Mouse (Mus musculus) c-Kit-positive CD71-negative TER-119-negative erythroid progenitor cells, embryonic 14.5 days (primary cell): ENCODE data around the gene Psmd11.
A peak's percentile ranks its signal among the peaks of the same experiment; 100 is the strongest.
"Not testable (repeated sequence)": the region's sequence is repeated elsewhere in the genome, so short reads cannot be mapped to it uniquely, and the experiment has no call there.

ENCODE experiments used
- DNase-seq: peaks from one replicate; pipeline ENCODE4 v3.0.0-alpha.2; 2013; ENCODE audit warnings: low read depth

The Psmd11 gene

DNA sequence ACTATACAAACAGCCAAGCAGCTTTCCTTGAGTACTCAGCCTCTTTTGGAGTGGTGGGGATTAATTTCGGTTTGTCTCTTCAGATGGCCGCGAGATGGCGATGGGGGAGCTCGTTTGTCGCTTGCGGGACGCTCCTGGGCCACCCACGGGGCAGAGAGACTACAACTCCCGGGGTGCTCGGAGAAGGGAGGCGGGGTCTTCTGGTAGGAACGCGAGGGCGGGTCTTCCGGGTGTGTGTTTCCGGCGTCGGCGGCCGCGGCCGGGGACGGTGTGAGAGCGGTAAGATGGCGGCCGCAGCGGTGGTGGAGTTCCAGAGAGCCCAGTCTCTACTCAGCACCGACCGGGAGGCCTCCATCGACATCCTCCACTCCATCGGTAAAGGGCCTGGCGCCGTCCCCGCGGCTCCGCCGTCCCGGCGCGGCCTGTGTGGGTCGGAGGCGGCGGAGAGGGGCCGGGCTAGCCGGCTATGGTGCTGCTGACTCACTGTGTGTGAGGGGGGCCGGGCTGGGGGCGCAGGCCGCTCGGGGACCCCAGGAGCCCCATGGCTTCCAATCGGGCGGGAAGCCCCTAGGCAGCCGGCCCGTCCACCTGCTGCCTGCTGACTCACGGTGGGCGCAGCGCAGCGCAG lies at the start of gene Psmd11:
TSS of gene Psmd11 (plus strand) at position 235 of the 628 bp plus-strand sequence.
- DNase-seq: peak; percentile 92

DNA sequence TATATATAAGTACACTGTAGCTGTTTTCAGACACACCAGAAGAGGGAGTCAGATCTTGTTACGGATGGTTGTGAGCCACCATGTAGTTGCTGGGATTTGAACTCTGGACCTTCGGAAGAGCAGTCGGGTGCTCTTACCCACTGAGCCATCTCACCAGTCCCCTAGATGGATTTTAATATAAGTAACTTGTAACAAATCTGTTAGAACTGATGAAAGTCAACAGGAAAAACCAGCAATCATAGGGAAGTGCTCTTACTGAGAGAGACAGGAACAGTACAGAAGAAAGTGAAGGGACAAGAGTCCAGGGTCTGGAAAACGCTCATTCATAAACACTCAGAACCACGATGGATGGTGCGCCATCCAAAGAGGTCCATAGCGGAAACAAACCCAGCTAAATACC lies 49.2 kb upstream of the Psmd11 start:
- not testable (repeated sequence) for DNase-seq

DNA sequence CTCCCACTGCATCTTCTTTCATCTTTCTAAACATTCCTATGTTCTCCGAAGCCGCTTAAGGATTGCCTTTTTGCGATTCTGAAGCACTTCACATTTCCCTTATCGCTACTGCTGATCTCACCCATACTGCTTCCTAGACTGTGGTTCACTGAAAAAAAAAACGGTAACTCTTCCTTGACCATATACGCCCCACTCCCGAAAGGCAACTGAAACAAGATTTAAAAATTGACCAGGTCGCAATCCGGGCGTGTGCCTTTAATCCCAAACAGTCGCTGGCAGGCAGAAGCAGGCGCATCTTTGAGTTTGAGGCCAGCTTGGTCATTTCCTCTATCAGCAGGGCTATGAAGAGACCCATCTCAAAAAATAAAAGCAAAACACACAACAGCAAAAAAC lies 45.8 kb upstream of the Psmd11 start:
- no peak for DNase-seq

DNA sequence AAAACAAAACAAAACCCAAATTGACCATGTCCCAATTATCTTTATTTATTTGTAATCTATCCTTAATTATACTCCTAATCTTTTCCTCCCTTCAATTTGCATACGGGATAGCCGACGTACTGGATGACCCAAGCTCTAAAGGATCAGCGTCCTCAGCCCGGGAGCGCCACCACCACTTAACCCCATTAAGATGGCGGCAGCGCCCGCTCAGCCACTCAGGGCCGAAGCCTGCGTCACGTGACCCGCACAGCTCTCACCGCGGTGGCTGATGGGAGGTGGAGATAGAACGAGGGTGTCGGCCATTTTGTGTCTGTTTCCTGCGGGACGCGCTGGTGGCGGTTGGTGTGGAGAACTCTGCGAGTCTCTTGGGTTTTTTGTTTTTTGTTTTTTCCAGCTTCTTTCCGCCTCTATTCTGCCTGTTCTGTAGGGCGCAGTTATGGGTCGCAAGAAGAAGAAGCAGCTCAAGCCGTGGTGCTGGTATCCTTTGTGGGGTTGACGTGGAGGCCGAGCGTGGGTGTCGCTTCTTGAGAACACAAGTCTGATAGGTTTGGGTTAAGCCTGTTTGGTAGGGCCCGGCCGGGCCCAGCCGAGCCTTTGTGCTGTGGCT lies 45.3 kb upstream of the Psmd11 start, which contains the start of gene Zfp207:
TSS of gene Zfp207 (plus strand) at position 261 of the 607 bp plus-strand sequence.
- peak; percentile 97 for DNase-seq

DNA sequence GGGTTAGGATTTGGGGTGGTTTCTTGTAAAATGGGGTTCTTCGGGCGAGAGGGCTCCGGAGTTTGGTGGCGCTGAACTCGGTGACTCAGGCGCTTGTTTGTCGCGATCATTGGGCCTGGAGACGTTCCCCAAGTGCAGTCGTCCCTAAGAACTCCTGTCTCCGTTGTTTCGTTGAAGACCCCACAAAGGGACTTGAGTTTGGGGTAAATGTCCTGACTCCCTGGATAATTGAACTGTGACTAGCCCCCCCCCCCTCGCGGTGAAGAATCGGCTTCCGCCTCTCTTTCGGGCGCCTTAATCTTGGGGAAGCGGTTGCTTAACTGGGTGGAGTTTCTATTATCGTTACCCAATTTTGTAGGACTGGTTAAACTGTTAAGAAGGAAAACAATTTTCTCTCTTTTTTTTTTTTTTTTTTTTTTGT lies 44.8 kb upstream of the Psmd11 start:
- DNase-seq: peak; percentile 62

DNA sequence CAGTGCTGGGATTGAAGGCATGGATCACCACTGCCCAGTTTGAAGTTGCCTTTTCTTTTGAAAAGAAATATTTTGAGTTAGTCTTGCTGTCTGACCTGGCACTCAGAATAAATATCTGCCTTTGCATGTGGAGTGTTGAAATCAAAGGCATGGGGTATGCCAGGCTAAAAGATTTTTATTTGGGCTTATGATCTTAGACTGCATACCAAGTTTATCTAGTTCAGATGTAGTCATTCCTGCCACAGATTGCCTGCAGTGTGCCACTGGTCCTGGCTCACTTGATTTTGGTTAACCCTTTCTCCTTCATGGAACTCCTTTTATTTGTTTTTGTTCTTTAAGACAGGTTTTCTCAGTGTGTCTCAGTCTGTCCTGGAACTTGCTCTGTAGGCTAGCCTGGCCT lies 44.0 kb upstream of the Psmd11 start:
- no peak for DNase-seq

DNA sequence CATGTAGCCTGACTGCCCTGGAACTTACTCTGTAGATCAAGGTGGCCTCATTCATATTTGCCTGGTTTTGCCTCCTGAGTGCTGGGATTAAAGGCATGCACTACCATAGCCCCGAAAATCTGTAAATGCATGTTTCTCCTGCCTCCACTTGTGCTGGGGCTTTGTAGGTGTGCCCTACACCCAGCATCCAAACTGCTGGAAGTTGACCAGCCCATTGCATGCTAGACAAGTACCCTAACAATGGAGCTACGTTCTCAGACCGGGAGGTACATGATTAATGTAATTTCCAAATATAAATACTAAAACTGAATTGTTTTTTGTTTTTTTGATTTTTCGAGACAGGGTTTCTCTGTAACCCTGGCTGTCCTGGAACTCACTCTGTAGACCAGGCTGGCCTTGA lies 43.4 kb upstream of the Psmd11 start:
- DNase-seq: no peak

DNA sequence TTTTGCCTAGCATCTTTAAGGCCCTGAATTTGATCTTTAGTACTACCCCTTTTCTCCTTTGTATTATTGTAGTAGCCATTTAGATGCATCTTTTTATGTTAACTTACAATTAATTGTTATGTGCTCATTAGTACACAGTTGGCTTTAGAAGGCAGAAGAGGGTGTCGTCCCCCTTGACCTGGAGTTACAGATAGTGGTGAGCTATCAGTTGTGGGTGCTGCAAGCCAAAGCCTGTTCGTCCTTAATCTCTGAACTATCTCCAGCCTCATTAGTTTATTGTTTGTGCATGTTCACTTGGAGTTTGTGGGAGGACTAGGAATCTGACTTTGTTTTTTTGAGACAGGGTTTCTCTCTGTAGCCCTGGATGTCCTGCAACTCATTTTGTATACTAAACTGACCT lies 41.6 kb upstream of the Psmd11 start:
- DNase-seq: no peak

DNA sequence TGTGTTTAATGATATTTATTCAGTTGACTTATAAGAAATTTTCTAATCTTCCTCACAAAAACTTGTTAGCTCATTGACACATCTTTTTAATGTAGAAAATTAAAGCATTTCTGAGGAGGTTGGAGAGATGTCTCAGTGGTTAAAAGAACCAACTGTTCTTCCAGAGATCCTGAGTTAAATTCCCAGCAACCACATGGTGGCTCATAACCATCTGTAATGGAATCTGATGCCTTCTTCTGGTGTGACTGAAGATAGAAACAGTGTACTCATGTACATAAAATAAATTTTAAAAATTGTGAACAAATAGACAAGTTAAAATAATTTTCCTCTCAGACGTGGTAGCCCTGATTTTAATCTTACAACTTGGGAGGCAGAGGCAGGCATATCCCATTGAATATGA lies 38.5 kb upstream of the Psmd11 start:
- no peak for DNase-seq

DNA sequence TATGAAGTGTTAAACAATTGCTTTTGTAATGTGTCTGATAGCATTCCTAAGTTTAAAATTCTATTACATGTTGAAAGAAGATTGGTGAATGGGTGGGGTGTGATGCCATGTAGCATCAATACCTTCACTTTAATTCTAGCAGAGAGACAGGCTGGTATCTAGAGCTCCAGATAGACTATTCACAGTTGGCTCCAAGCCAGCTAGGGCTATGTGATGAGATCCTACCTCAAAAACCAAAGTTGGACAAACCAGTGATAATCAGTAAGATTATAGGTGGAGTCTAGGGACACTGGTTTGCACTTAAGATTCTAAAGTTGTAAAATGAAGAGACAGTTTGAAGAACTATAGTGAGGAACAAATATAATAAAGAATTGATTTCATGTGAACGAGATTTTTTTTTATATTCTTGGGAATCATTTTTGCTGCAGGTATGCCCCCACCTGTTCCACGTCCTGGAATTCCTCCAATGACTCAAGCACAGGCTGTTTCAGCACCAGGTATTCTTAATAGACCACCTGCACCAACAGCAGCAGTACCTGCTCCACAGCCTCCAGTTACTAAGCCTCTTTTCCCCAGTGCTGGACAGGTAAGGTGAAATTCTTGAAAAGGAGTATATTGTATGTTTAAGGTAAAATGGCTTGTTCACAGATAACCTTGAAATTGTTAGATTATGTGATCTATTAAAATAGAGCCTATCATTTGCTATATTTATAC lies 36.9 kb upstream of the Psmd11 start:
- DNase-seq: no peak

DNA sequence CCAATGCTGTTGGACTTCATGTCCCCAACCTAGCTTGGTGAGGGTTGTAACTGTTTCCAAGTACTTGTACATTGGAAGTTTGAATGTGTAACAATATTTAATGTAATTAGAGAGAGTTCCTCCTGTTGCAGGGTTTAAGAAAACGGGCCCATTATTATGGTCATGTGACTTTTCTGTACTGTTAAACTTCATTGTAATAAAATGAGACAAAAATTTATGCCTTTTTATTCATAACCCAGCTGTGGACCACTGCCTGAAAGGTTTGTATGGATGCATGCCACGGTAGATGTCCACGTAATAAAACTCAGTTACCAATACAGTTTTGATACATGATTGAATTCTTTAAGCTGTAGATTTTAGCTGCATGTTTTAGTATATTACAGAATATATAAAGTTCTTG lies 32.5 kb upstream of the Psmd11 start:
- no peak for DNase-seq

DNA sequence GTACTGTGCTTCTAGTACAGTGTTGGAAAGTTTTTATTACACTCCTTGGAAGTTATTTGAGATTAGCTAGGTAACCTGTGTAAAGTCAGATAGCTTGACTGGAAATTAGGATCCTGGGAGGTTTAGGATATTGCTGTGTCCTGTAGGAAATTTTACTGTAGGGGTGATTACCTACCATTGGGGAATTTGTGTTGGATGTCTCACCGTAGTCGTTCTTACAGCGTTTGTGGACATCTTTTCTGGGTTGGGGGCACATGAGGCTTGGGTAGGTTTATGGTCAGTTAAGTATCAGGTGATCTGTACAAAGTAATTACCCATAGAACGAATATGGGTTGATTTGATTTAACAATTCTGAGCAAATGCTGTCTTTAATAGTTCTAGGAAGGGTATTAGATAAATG lies 31.8 kb upstream of the Psmd11 start:
- DNase-seq: no peak

DNA sequence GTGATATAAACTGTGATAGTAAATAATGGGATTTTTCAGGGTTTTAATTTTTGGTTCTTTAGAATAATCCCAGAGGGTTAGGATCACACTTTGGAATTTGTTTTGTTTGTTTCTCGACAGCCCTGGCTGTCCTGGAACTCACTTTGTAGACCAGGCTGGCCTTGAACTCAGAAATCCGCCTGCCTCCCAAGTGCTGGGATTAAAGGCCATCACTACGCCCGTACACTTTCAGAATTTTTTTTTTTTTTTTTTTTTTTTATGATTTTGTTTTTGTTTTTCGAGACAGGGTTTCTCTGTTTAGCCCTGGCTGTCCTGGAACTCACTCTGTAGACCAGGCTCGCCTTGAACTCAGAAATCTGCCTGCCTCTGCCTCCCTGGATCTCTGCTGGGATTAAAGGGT lies 20.5 kb upstream of the Psmd11 start:
- not testable (repeated sequence) for DNase-seq

DNA sequence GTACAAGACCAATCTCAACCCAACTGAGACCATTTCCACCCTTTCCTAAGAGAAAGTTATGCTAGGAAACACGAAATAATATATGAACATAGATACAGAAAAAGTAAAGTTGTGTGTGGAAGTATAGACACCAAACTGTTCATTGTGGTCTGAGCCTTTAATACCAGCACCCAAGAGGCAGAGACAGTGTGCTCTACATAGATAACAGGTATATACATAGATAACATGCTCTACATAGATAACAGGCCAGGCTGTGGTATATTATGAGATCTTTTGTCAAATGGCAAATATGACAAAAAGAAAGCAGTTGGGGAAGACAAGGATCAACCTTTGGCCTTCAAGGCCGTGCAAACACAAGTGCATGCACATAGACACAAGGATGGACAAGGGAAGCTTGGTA lies 18.0 kb upstream of the Psmd11 start:
- no peak for DNase-seq

DNA sequence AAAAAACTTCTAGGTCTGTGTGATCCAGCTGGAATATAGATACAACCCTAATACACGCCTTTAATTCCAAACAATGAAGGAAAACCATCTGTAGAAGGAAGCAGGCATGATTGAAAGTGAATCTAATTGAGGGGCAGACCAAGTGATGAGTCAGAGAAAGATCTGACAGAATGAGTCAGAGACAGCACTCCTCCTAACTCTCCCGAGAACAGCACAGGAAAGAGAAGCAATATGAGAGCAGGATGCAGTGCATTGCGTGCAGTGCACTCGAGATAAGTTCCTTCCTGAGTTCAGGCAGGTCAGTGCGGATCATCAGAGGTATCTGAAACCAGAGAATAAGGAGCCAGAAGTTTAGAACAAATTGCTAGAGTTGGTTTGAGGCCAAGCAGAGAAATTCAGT lies 11.3 kb upstream of the Psmd11 start:
- no peak for DNase-seq

DNA sequence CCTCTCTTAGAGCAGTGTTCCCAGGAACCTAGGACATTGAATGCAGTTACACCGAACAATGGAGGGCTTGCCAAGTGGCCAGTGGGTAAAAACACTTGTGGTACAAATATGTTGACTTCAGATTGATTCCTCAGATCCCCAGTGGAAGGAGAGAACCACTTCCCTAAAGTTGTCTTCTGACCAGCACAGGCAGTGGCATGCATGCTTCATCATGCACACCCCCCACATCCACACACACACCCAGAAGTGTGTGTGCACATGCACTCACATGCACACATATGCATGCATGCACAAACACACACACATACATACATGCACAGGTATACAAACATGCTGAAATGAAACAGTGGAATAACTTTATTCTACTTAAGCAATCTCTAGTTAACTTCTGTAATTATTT lies 8.7 kb upstream of the Psmd11 start:
- no peak for DNase-seq

DNA sequence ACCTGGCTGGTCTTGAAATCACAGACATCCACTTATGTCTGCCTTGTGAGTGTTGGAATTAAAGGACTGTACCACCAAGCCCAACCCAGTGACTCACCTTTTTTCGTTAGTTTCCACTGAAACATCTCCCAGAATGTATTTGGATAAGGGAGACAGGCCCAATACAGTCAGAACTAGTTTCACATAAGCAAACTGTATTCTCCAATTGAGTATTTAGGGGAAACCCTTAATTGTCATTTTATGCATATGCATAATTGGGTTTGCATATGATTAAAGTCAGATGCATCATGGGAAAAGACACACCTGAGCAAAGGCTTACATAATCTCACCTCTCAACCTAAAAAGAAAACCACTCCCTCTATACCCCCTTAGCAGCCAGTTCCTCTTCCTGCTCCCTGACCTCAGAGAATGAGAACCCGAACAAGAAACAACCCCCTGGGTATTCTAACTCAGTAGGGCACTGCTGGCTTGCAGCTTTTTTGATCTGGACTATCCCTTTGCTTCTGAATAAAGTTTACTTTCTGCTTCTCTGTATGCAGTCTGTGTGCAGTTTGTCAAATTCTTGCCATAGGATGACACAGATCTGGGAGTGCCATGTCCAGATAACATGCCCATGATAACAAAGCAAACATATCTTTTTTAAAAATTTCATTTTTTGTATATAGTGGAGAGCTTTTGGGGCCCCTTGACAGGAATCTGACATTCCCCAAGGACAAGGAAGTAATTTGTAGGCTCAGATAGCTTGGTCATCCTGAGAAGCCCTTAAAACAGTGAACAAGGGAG lies 8.0 kb upstream of the Psmd11 start:
- no peak for DNase-seq

DNA sequence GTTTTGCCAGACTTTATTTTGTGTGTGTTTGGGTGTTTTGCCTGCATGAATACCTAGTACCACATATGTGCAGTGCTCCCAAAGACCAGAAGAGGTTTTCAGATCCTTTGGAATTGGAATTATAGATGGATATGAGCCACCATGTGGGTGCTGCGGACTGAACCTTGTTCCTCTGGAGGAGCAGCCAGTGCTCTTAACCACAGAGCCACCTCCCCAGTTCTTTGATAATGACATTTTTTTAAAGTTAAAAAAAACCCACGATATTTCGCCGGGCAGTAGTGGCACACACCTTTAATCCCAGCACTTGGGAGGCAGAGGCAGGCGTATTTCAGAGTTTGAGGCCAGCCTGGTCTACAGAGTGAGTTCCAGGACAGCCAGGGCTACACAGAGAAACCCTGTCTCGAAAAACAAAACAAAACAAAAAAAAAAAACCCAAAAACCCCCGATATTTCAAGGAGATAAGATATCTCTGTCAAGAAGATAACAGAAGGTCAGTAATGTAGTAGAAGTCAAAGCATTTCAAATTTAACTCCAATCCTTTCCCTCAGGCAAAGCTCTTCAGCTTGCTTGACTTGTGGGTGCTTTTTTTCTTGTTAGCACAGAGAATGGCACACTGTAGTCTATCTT lies 6.9 kb upstream of the Psmd11 start:
- no peak for DNase-seq

DNA sequence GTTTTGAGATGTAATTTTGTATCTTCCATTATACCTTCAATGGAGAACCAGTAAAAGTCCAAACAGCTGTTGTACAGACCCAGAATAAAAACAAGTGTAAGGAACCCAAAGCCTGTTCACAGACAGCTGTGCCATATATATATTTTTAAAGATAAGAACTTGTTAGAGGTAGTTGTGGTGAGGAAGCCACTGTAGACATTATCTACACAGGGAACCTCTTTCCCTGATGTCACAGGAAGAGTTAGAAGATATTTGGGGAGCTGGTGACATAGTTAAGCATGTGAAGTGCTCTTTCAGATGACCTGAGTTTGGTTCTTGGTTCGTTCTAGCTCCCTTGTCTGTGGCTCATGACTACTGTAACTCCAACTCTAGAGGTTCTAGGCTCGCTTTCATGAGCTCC lies 3.7 kb upstream of the Psmd11 start:
- DNase-seq: no peak

DNA sequence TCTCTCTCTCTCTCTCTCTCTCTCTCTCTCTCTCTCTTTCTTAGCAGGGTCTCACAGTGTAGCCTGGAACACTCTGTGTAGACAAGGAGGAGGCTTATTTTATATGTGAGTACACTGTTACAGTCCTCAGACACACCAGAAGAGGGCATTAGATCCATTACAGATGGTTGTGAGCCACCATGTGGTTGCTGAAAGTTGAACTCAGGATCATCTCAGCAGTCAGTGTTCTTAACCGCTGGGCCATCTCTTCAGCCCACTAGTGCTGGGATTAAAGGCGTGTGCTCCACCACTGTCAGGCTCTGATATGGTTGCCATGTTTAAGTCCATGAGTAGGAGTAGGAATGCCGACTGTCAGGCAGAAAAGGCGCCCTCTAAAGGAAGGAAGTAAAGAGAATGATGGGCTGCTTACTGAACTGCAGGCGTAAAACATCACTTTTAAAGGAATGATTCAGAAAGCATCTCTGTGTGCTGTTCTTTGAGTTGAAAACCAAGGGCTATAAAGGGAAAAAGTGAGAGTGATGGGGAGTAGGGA lies 3.1 kb upstream of the Psmd11 start:
- no peak for DNase-seq

DNA sequence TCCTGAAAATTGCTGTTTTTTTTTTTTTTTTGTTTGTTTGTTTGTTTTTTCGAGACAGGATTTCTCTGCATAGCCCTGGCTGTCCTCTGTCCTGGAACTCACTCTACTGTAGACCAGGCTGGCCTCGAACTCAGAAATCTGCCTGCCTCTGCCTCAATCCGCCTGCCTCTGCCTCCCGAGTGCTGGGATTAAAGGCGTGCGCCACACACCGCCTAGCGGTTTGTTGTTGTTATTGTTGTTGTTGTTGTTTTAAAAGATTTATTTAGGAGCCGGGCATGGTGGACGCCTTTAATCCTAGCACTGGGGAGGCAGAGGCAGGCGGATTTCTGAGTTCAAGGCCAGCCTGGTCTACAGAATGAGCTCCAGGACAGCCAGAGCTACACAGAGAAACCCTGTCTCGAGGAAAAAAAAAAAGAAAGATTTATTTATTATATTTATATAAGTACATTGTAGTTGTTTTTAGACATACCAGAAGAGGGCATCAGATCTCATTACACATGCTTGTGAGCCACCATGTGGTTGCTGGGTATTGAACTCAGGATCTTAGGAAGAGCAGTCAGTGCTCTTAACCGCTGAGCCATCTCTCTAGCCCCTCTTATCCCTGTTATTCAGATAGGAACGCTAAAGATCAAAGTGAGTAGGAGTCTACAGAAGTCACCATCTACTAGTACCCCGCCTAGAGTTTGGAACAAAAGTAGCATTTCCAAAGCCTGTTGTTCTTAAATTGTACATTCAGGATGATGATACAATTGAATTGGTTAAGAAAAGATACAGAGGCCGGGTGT lies 2.2 kb upstream of the Psmd11 start:
- not testable (repeated sequence) for DNase-seq
